Mouse (Mus musculus) liver, embryonic 13.5 days (tissue): ENCODE results near the gene Slc43a2. TPM values are rescaled to one million over a fixed set of nuclear protein-coding genes. Genes with fewer than 3 reads are reported as not detected.

Source experiments
- ATAC-seq: fragments of 200-750 bp; cut with Nextera tagmentation; 2 replicates; pipeline ENCODE4 v1.8.0; 2017; ENCODE audit warnings: low read depth, mild to moderate bottlenecking, moderate number of reproducible peaks, moderate library complexity
- DNase-seq: peaks from one replicate; pipeline ENCODE4 v3.0.0; 2022
- H3K27ac ChIP-seq: fragments of 300-500 bp; sonication (generic); 2 replicates; pipeline ENCODE4 v1.5.1; 2015; ENCODE audit warnings: moderate library complexity, mild to moderate bottlenecking, inconsistent platforms
- H3K27me3 ChIP-seq: fragments of 300-500 bp; sonication (generic); 2 replicates; pipeline ENCODE4 v1.6.1; 2015; ENCODE audit warnings: mild to moderate bottlenecking, inconsistent platforms
- H3K36me3 ChIP-seq: fragments of 300-500 bp; sonication (generic); 2 replicates; pipeline ENCODE4 v1.6.1; 2015; ENCODE audit warnings: mild to moderate bottlenecking, inconsistent platforms
- H3K4me1 ChIP-seq: fragments of 300-500 bp; sonication (generic); replicated peaks from 2 replicates; pipeline ENCODE4 v1.6.1; 2015; ENCODE audit warnings: inconsistent platforms
- H3K4me2 ChIP-seq: fragments of 300-500 bp; sonication (generic); 2 replicates; pipeline ENCODE4 v1.6.1; 2015; ENCODE audit warnings: inconsistent platforms, mild to moderate bottlenecking, moderate library complexity
- H3K4me3 ChIP-seq: fragments of 300-500 bp; sonication (generic); replicated peaks from 2 replicates; pipeline ENCODE4 v1.5.1; 2015; ENCODE audit warnings: mild to moderate bottlenecking, inconsistent platforms
- H3K9ac ChIP-seq: fragments of 300-500 bp; sonication (generic); 2 replicates; pipeline ENCODE4 v1.6.1; 2015; ENCODE audit warnings: mild to moderate bottlenecking, inconsistent platforms
- H3K9me3 ChIP-seq: fragments of 300-500 bp; sonication (generic); replicated peaks from 2 replicates; pipeline ENCODE4 v1.6.1; 2016; ENCODE audit warnings: inconsistent platforms
- WGBS: fragments of 180-500 bp; shearing (Covaris S2); methylation state at CpG from one replicate; pipeline ENCODE4 v1.1.7; 2015; ENCODE audit not compliant: insufficient replicate concordance; 5-methylcytosine and 5-hydroxymethylcytosine counted together
- polyA plus RNA-seq: library from polyadenylated mRNA; unstranded; fragments of >200 nt; fragmentation: Nextera tagmentation; extraction: Ambion mirVana; gene quantifications from 2 replicates; pipeline ENCODE4 v1.2.1, GENCODE M21; 2015

Gene Slc43a2
- polyA plus RNA-seq, 1 experiment from 2014 or later = 3.7 TPM

- peaks cover 48% of the 10 kb centered on the region for H3K4me1 ChIP-seq
- DNase-seq = no peak
Observed at GRCm38 (mm10) chr11:75530845-75531373, 585 bp upstream of the Slc43a2 start.

GRCm38 (mm10) chr11:75532340-75533277 lies 1.1 kb downstream of the Slc43a2 start:
- H3K4me3 ChIP-seq = peak overlapping the region; percentile 75
- peak overlapping the region; percentile 93 for H3K27ac ChIP-seq
- H3K27me3 ChIP-seq = peaks cover 4% of the 10 kb centered on the region; the same call in 1 of the 2 replicates
- ATAC-seq (0 out of 2 replicates have a peak, but pooled peaks have one; percentile 14), DNase-seq (peak; percentile 34)
- 4% methylated on average over 38 of the region's 38 CpGs for WGBS
- peaks cover 61% of the 10 kb centered on the region for H3K4me1 ChIP-seq
- no peaks in the 10 kb centered on the region for H3K36me3 ChIP-seq
- H3K9me3 ChIP-seq = no peaks in the 10 kb centered on the region
- H3K4me2 ChIP-seq = peak overlapping the region; percentile 99
- peak overlapping the region; percentile 90 for H3K9ac ChIP-seq

More at GRCm38 (mm10) chr11:75530845-75531373, 585 bp upstream of the Slc43a2 start:
- ATAC-seq = peak; percentile 24
- Histone ChIP-seq H3K9me3 (no peaks in the 10 kb centered on the region), H3K36me3 (no peaks in the 10 kb centered on the region), H3K4me3 (peak overlapping the region; percentile 75), H3K27ac (peak overlapping the region; percentile 93), H3K27me3 (peaks cover 4% of the 10 kb centered on the region; the same call in 1 of the 2 replicates), H3K9ac (peak overlapping the region; percentile 90), H3K4me2 (peak overlapping the region; percentile 99)
- WGBS = under 1% methylated on average over 31 of the region's 31 CpGs

DNA sequence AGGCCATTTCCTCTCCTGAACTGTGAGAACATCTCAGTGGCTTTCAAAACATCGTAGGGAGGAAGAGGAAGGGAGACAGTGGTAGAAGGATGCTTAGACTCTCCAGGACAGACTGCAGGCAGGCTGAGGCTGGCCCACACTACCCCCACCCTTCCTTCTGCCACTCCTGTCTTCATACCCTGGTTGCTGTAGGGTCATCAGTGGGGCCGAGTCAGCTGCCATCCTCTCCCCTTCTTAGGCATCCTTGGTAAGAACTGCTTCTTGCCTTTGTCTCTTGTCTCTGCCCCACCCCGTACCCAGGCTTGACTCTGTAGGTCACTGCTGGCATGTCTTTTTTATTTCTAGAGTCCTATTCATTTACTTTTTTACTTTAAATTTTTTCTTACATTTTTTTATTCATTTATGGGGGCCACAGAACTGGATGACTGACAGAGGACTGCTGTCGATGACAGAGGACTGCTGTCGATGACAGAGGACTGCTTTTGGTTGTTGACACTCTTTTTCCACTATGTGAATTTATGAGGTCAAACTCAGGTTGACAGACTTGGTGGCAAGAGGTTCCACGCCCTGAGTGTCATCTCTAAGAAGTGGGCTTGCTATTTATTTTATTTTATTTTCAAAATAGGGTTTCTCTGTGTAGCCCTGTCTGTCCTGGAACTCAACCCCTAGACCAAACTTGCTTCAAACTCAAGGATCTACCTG lies 2.0 kb downstream of the Slc43a2 start:
- Histone ChIP-seq H3K27me3 (peaks cover 4% of the 10 kb centered on the region; the same call in 1 of the 2 replicates), H3K4me2 (peak overlapping the region; percentile 99), H3K4me3 (peak overlapping the region; percentile 75), H3K4me1 (peaks cover 69% of the 10 kb centered on the region), H3K36me3 (no peaks in the 10 kb centered on the region), H3K27ac (peak overlapping the region; percentile 60), H3K9me3 (no peaks in the 10 kb centered on the region), H3K9ac (0 out of 2 replicates have a peak overlapping the region, but pooled peaks have one; percentile 90)
- WGBS = 41% methylated on average over 6 of the region's 6 CpGs
- ATAC-seq = no peak
- no peak for DNase-seq

DNA sequence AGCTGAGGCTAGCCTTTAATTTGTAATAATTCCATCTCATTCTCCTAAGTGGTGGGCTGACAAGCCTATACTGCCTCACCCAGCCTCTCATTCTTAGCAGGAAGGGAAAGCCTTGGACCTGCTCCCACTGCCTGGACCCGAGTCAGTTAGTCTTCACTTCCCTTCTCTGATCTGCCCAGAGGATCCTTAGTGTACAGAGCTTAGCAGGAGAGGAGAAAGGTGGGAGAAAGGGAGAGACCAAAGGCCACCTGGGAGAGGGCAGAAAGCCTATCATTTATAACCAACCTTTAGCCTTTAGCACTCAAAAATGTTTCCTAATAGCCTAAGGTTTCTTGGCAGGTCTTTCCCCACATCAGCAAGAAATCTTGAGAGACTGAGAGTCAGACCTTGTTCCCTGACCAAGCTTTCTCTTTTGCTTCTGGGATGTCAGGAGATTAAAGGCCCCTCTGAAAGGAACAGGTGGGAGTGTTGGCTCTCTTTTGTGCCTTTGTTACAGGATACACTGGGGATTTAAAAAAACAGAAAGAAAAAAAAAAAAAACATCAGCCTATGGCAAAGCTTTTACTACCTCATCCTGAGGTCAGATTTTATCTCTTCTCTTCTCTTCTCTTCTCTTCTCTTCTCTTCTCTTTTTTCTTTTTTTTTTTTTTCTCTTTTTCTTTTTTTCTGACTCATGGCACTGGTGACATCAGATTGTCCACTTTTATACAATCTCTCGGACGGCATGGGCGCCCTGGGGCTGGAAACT lies 3.0 kb downstream of the Slc43a2 start:
- DNase-seq = no peak
- H3K4me3 ChIP-seq = no peak overlapping the region
- peak overlapping the region; percentile 99; the same call in 1 of the 2 replicates for H3K4me2 ChIP-seq
- no peaks in the 10 kb centered on the region for H3K9me3 ChIP-seq
- 38% methylated on average over 4 of the region's 4 CpGs for WGBS
- H3K27me3 ChIP-seq = peaks cover 4% of the 10 kb centered on the region; the same call in 1 of the 2 replicates
- H3K4me1 ChIP-seq = peaks cover 73% of the 10 kb centered on the region
- no peak for ATAC-seq
- 0 out of 2 replicates have a peak overlapping the region, but pooled peaks have one; percentile 8 for H3K9ac ChIP-seq
- no peaks in the 10 kb centered on the region for H3K36me3 ChIP-seq
- peak overlapping the region; percentile 43 for H3K27ac ChIP-seq

DNA sequence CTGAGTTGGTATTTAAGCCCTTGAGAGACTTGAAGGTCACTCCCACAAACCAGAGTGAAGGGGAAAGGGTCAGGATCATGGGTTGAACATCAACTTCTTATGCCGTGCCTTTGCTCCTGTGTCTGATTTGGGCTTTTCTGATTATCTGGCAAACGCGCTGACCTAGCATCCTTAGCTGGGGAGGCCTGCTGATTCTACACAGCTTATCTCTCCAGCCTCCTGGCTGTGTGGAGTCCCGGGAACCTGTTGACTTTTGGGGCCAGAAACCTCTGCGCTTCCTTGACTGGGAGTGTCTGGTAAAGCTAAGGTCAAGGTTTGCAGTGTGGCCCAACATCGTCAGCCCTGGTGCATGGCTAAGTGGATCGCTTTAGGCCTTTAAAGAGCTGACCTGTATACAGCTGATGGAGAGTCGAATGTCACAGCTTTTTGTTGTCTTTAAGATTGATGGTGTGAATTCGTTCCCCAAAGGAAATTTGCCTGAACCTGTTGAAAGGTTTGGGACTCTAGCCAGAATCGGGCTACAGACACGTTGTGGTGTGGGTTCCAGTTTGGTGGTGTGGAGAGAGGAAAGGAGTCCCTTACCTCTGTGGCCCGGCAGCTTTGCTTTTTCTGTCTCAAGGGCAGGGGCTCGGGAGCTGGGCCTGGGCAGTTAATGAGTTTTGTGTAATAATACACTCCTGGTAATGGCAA lies 3.8 kb downstream of the Slc43a2 start:
- Histone ChIP-seq H3K9ac (peak overlapping the region; percentile 45; the same call in 1 of the 2 replicates), H3K4me1 (peaks cover 69% of the 10 kb centered on the region), H3K27ac (0 out of 2 replicates have a peak overlapping the region, but pooled peaks have one; percentile 18), H3K27me3 (peaks cover 4% of the 10 kb centered on the region; the same call in 1 of the 2 replicates), H3K4me3 (no peak overlapping the region), H3K36me3 (no peaks in the 10 kb centered on the region), H3K4me2 (peak overlapping the region; percentile 23; the same call in 1 of the 2 replicates), H3K9me3 (no peaks in the 10 kb centered on the region)
- ATAC-seq (peak; percentile 15), DNase-seq (peak; percentile 57)
- 35% methylated on average over 13 of the region's 13 CpGs for WGBS

GRCm38 (mm10) chr11:75536255-75537024 lies 4.9 kb downstream of the Slc43a2 start:
- WGBS = 81% methylated on average over 12 of the region's 12 CpGs
- H3K4me1 ChIP-seq = peaks cover 78% of the 10 kb centered on the region

GRCm38 (mm10) chr11:75537025-75537414 lies 5.5 kb downstream of the Slc43a2 start:
- Histone ChIP-seq H3K4me2 (no peak overlapping the region), H3K36me3 (no peaks in the 10 kb centered on the region), H3K4me3 (no peak overlapping the region), H3K27me3 (peaks cover 4% of the 10 kb centered on the region; the same call in 1 of the 2 replicates), H3K9me3 (no peaks in the 10 kb centered on the region), H3K9ac (no peak overlapping the region), H3K27ac (no peak overlapping the region), H3K4me1 (peaks cover 83% of the 10 kb centered on the region)
- 79% methylated on average over 8 of the region's 8 CpGs for WGBS
- ATAC-seq = no peak
- DNase-seq = no peak

More at GRCm38 (mm10) chr11:75536255-75537024, 4.9 kb downstream of the Slc43a2 start:
- Histone ChIP-seq H3K27ac (no peak overlapping the region), H3K9me3 (no peaks in the 10 kb centered on the region), H3K36me3 (no peaks in the 10 kb centered on the region), H3K4me3 (no peak overlapping the region), H3K9ac (no peak overlapping the region), H3K4me2 (no peak overlapping the region), H3K27me3 (peaks cover 4% of the 10 kb centered on the region; the same call in 1 of the 2 replicates)
- DNase-seq (no peak), ATAC-seq (no peak)

GRCm38 (mm10) chr11:75537491-75538183 lies 6.1 kb downstream of the Slc43a2 start:
- no peak for DNase-seq
- no peak overlapping the region for H3K4me3 ChIP-seq
- 56% methylated on average over 11 of the region's 11 CpGs for WGBS
- no peak overlapping the region for H3K9ac ChIP-seq
- no peak for ATAC-seq
- peaks cover 81% of the 10 kb centered on the region for H3K4me1 ChIP-seq
- H3K36me3 ChIP-seq = no peaks in the 10 kb centered on the region
- H3K9me3 ChIP-seq = no peaks in the 10 kb centered on the region
- H3K27me3 ChIP-seq = peaks cover 4% of the 10 kb centered on the region; the same call in 1 of the 2 replicates
- H3K27ac ChIP-seq = peak overlapping the region; percentile 34; the same call in 1 of the 2 replicates
- no peak overlapping the region for H3K4me2 ChIP-seq
